In the genomic region with DNA sequence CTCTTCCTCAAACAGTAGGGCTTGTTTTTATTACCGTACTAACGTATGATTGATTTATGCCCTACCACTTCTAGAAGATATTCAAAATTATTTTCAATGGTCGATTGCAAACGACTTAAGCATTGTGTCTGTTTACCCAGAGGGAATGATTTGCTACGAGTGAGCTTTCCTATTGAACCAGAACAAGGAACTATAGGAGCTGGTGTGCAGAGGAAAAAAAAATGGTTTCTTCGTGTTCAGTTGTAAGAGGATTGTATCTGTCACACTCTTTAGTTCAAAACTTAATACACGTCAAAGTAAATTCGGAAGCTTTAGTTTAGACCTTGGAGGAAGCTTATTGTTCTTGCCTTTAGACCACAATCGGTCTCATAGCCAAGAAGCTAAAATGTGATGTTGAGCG, we compare ENCODE assay signal across 8 mouse cellular contexts. TPM values are rescaled to one million over a fixed set of nuclear protein-coding genes. Genes with fewer than 3 reads are reported as not detected.
A peak's percentile ranks its signal among the peaks of the same experiment; 100 is the strongest.
DNase-seq lines count a peak whose midpoint lies in the region; ATAC-seq and TF ChIP-seq lines count a peak whose summit lies in the region.

No protein-coding gene starts in this region.

- TF ChIP-seq CTCF in liver, adult 2 months (IDR thresholded peaks at IDR 0.05; ENCODE audit: low read depth, low read length): no peak
- TF ChIP-seq CTCF in intestine, postnatal 0 days (IDR thresholded peaks at IDR 0.05; ENCODE audit: low read depth): no peak

- H3K4me1 ChIP-seq in liver, adult 2 months (ENCODE audit: control insufficient read depth, insufficient read depth, low read length): peaks cover 22% of the 10 kb centered on the region
- H3K4me1 ChIP-seq in embryonic facial prominence, embryonic 14.5 days (ENCODE audit: control insufficient read depth, insufficient read depth, low read length): peaks cover 9% of the 10 kb centered on the region; the same call in 1 of the 2 replicates
- H3K4me1 ChIP-seq in intestine, postnatal 0 days (replicated peaks; ENCODE audit: control insufficient read depth, insufficient read depth, low read length): 0 out of 2 replicates have a peak, but pooled peaks cover 3% of the 10 kb centered on the region
- peaks cover 38% of the 10 kb centered on the region for H3K4me1 ChIP-seq in neural tube, embryonic 13.5 days (replicated peaks)

- H3K79me2 ChIP-seq in liver, adult 2 months (ENCODE audit: control insufficient read depth, insufficient read depth, low read length): peaks cover 26% of the 10 kb centered on the region

- H3K36me3 ChIP-seq in liver, adult 2 months (ENCODE audit: control insufficient read depth, insufficient read depth, low read length): peaks cover 13% of the 10 kb centered on the region; the same call in 1 of the 2 replicates
- H3K36me3 ChIP-seq in embryonic facial prominence, embryonic 14.5 days (ENCODE audit: control insufficient read depth, insufficient read depth, low read length): no peaks in the 10 kb centered on the region
- no peaks in the 10 kb centered on the region for H3K36me3 ChIP-seq in intestine, postnatal 0 days (ENCODE audit: control insufficient read depth, insufficient read depth)
- no peaks in the 10 kb centered on the region for H3K36me3 ChIP-seq in neural tube, embryonic 13.5 days

- peak; percentile 4; the same call in 1 of the 2 replicates for ATAC-seq in embryonic facial prominence, embryonic 14.5 days (ENCODE audit: low read depth)
- ATAC-seq in intestine, postnatal 0 days: no peak; the same call in 1 of the 2 replicates
- ATAC-seq in neural tube, embryonic 13.5 days (ENCODE audit: low read depth): peak; percentile 19

- no peak for TF ChIP-seq POLR2A in liver, adult 2 months (IDR thresholded peaks at IDR 0.05; ENCODE audit: extremely low read depth, insufficient read depth, low read length)

- peak overlapping the region; percentile 90 for H3K9ac ChIP-seq in liver, adult 2 months (ENCODE audit: low read depth, low read length)
- H3K9ac ChIP-seq in embryonic facial prominence, embryonic 14.5 days (ENCODE audit: low read depth, low read length): peak overlapping the region; percentile 94
- 0 out of 2 replicates have a peak overlapping the region, but pooled peaks have one; percentile 8 for H3K9ac ChIP-seq in intestine, postnatal 0 days (ENCODE audit: low read depth, low read length)
- peak overlapping the region; percentile 68 for H3K9ac ChIP-seq in neural tube, embryonic 13.5 days

- H3K27me3 ChIP-seq in liver, adult 2 months (ENCODE audit: control insufficient read depth, insufficient read depth, low read length): no peaks in the 10 kb centered on the region
- H3K27me3 ChIP-seq in embryonic facial prominence, embryonic 14.5 days (replicated peaks; ENCODE audit: control insufficient read depth, insufficient read depth, low read length): no peaks in the 10 kb centered on the region
- H3K27me3 ChIP-seq in intestine, postnatal 0 days (replicated peaks; ENCODE audit: control insufficient read depth, insufficient read depth, low read length): no peaks in the 10 kb centered on the region
- no peaks in the 10 kb centered on the region for H3K27me3 ChIP-seq in neural tube, embryonic 13.5 days

- peak overlapping the region; percentile 88 for H3K4me2 ChIP-seq in embryonic facial prominence, embryonic 14.5 days (ENCODE audit: low read depth, low read length)
- H3K4me2 ChIP-seq in intestine, postnatal 0 days (replicated peaks; ENCODE audit: low read depth): peak overlapping the region; percentile 61
- peak overlapping the region; percentile 59 for H3K4me2 ChIP-seq in neural tube, embryonic 13.5 days

- DNase-seq in liver, adult 2 months (ENCODE audit: extremely low read depth, low read depth, low spot score): peak; percentile 58
- DNase-seq in liver: no peak
- DNase-seq in embryonic facial prominence, embryonic 14.5 days (ENCODE audit: low spot score): no peak
- DNase-seq in embryo, embryonic 10 days (ENCODE audit: low spot score): no peak
- DNase-seq in layer of hippocampus, postnatal 36 days: no peak
- DNase-seq in urinary bladder, adult 2 months (ENCODE audit: low spot score): no peak

- H3K4me3 ChIP-seq in liver, adult 2 months (ENCODE audit: insufficient read depth, low read depth, low read length): peak overlapping the region; percentile 81
- peak overlapping the region; percentile 91 for H3K4me3 ChIP-seq in embryonic facial prominence, embryonic 14.5 days (ENCODE audit: low read depth, low read length)
- peak overlapping the region; percentile 89 for H3K4me3 ChIP-seq in intestine, postnatal 0 days (ENCODE audit: low read depth, low read length)
- peak overlapping the region; percentile 78 for H3K4me3 ChIP-seq in neural tube, embryonic 13.5 days

- 9% methylated on average over 10 of the region's 10 CpGs for WGBS in liver, adult 2 months
- WGBS in embryonic facial prominence, embryonic 14.5 days: 20% methylated on average over 10 of the region's 10 CpGs
- WGBS in intestine, postnatal 0 days: 14% methylated on average over 10 of the region's 10 CpGs
- WGBS in neural tube, embryonic 13.5 days: 22% methylated on average over 10 of the region's 10 CpGs

- H3K27ac ChIP-seq in liver, adult 2 months (replicated peaks; ENCODE audit: insufficient read depth, low read depth, low read length): peak overlapping the region; percentile 47
- peak overlapping the region; percentile 80 for H3K27ac ChIP-seq in embryonic facial prominence, embryonic 14.5 days (replicated peaks; ENCODE audit: low read depth, low read length)
- peak overlapping the region; percentile 97 for H3K27ac ChIP-seq in intestine, postnatal 0 days (ENCODE audit: low read depth, low read length)
- peak overlapping the region; percentile 82 for H3K27ac ChIP-seq in neural tube, embryonic 13.5 days (replicated peaks)

- H3K9me3 ChIP-seq in embryonic facial prominence, embryonic 14.5 days (ENCODE audit: control insufficient read depth, low read length): no peaks in the 10 kb centered on the region
- H3K9me3 ChIP-seq in intestine, postnatal 0 days (ENCODE audit: control insufficient read depth): no peaks in the 10 kb centered on the region
- no peaks in the 10 kb centered on the region for H3K9me3 ChIP-seq in neural tube, embryonic 13.5 days

RNA-seq across cellular contexts. Expression of a gene that starts 28.4 kb away (rescaled TPM):
- 252 and 306 TPM in 2 replicates for total RNA-seq in liver, adult 2 months (2014; rRNA removed)
- 212 and 246 TPM in 2 replicates for polyA plus RNA-seq in liver, adult 2 months (2012; rRNA removed)
- polyA plus RNA-seq in embryonic facial prominence, embryonic 14.5 days (2014; fragmentation: Nextera tagmentation; extraction: Ambion mirVana): 25.8 and 30.1 TPM in 2 replicates
- polyA plus RNA-seq in intestine, postnatal 0 days (2015; fragmentation: Nextera tagmentation; extraction: Ambion mirVana): 106 and 124 TPM in 2 replicates
- 33.4 and 39.2 TPM in 2 replicates for polyA plus RNA-seq in neural tube, embryonic 13.5 days (2015; fragmentation: Nextera tagmentation; extraction: Ambion mirVana)
- total RNA-seq in layer of hippocampus, postnatal 36 days (2021): 10 to 100 TPM; 36.2 to 41.5 TPM
- 104 and 112 TPM in 2 replicates for polyA plus RNA-seq in urinary bladder, adult 2 months (2012; rRNA removed)

RNA-seq across cellular contexts. Expression of a gene that starts 58.5 kb away (rescaled TPM):
- total RNA-seq in liver, adult 2 months (2014; rRNA removed): under 0.01 TPM in 2 replicates
- 0.05 and 0.17 TPM in 2 replicates for polyA plus RNA-seq in liver, adult 2 months (2012; rRNA removed)
- 0.18 and 0.29 TPM in 2 replicates for polyA plus RNA-seq in embryonic facial prominence, embryonic 14.5 days (2014; fragmentation: Nextera tagmentation; extraction: Ambion mirVana)
- polyA plus RNA-seq in intestine, postnatal 0 days (2015; fragmentation: Nextera tagmentation; extraction: Ambion mirVana): 0.04 TPM in 2 replicates
- polyA plus RNA-seq in neural tube, embryonic 13.5 days (2015; fragmentation: Nextera tagmentation; extraction: Ambion mirVana): 3.4 and 3.8 TPM in 2 replicates
- 10 to 100 TPM; 40.4 to 42.8 TPM for total RNA-seq in layer of hippocampus, postnatal 36 days (2021)
- 0.06 and 0.10 TPM in 2 replicates for polyA plus RNA-seq in urinary bladder, adult 2 months (2012; rRNA removed)

Comparison
In these comparisons a context has a peak if more than half of its experiments do, and no peak if none do; other contexts are left out.
1. H3K27ac ChIP-seq: peak in every context shown above with its lines; median percentile 97 in intestine, postnatal 0 days; 82 in neural tube, embryonic 13.5 days; 80 in embryonic facial prominence, embryonic 14.5 days; 47 in liver, adult 2 months.
2. H3K9ac ChIP-seq: peak in every context shown above with its lines; median percentile 94 in embryonic facial prominence, embryonic 14.5 days; 90 in liver, adult 2 months; 68 in neural tube, embryonic 13.5 days; 8 in intestine, postnatal 0 days.